Mouse (Mus musculus) stomach, postnatal 0 days (tissue): Measurements from ENCODE around the gene Ttyh2. TPM values are rescaled to one million over a fixed set of nuclear protein-coding genes. Genes with fewer than 3 reads are reported as not detected.

Experiments used
- ATAC-seq: fragments of 200-750 bp; cut with Nextera tagmentation; 2 replicates; pipeline ENCODE4 v1.8.0; 2017; ENCODE audit not compliant: low FRiP score, low TSS enrichment
- DNase-seq: peaks from one replicate; pipeline ENCODE4 v3.0.0-alpha.2; 2016; ENCODE audit warnings: low spot score
- H3K27ac ChIP-seq: fragments of 300-500 bp; sonication (generic); replicated peaks from 2 replicates; pipeline ENCODE4 v1.5.1; 2014; ENCODE audit warnings: mild to moderate bottlenecking, control low read depth
- H3K27me3 ChIP-seq: fragments of 300-500 bp; sonication (generic); 2 replicates; pipeline ENCODE4 v1.6.1; 2014; ENCODE audit warnings: low read length; ENCODE audit not compliant: control insufficient read depth, insufficient read depth
- H3K36me3 ChIP-seq: fragments of 300-500 bp; sonication (generic); 2 replicates; pipeline ENCODE4 v1.6.1; 2014; ENCODE audit warnings: low read length, mixed read lengths; ENCODE audit not compliant: control insufficient read depth, insufficient read depth
- H3K4me1 ChIP-seq: fragments of 300-500 bp; sonication (generic); replicated peaks from 2 replicates; pipeline ENCODE4 v1.6.1; 2014; ENCODE audit warnings: antibody characterized with exemption; ENCODE audit not compliant: control insufficient read depth, insufficient read depth
- H3K4me2 ChIP-seq: fragments of 300-500 bp; sonication (generic); replicated peaks from 2 replicates; pipeline ENCODE4 v1.6.1; 2014; ENCODE audit warnings: low read depth, mild to moderate bottlenecking, control low read depth, moderate library complexity
- H3K4me3 ChIP-seq: fragments of 300-500 bp; sonication (generic); 2 replicates; pipeline ENCODE4 v1.5.1; 2014; ENCODE audit warnings: low read depth, low read length, control low read depth
- H3K9ac ChIP-seq: fragments of 300-500 bp; sonication (generic); 2 replicates; pipeline ENCODE4 v1.6.1; 2014; ENCODE audit warnings: mild to moderate bottlenecking, low read length, control low read depth, mixed read lengths
- H3K9me3 ChIP-seq: fragments of 300-500 bp; sonication (generic); 2 replicates; pipeline ENCODE4 v1.6.1; 2016; ENCODE audit warnings: low read length; ENCODE audit not compliant: control insufficient read depth
- CTCF ChIP-seq: IDR thresholded peaks from 2 replicates; pipeline ENCODE4 v1.5.1; 2016; ENCODE audit warnings: antibody characterized with exemption, low read depth, mild to moderate bottlenecking, moderate library complexity
- EP300 ChIP-seq: optimal IDR thresholded peaks from 2 replicates; pipeline ENCODE3; 2016; ENCODE audit warnings: antibody characterized with exemption
- WGBS: fragments of 180-500 bp; shearing (Covaris S2); extraction: QIAGEN DNeasy Blood & Tissue Kit; methylation state at CpG from one replicate; pipeline ENCODE4 v1.1.7; 2014; 5-methylcytosine and 5-hydroxymethylcytosine counted together
- polyA plus RNA-seq: library from polyadenylated mRNA; unstranded; fragments of >200 nt; fragmentation: Nextera tagmentation; extraction: Ambion mirVana; gene quantifications from 2 replicates; pipeline ENCODE4 v1.2.1, GENCODE M21; 2015

Gene Ttyh2
- polyA plus RNA-seq, 1 experiment from 2014 or later = 12.5 TPM

DNA sequence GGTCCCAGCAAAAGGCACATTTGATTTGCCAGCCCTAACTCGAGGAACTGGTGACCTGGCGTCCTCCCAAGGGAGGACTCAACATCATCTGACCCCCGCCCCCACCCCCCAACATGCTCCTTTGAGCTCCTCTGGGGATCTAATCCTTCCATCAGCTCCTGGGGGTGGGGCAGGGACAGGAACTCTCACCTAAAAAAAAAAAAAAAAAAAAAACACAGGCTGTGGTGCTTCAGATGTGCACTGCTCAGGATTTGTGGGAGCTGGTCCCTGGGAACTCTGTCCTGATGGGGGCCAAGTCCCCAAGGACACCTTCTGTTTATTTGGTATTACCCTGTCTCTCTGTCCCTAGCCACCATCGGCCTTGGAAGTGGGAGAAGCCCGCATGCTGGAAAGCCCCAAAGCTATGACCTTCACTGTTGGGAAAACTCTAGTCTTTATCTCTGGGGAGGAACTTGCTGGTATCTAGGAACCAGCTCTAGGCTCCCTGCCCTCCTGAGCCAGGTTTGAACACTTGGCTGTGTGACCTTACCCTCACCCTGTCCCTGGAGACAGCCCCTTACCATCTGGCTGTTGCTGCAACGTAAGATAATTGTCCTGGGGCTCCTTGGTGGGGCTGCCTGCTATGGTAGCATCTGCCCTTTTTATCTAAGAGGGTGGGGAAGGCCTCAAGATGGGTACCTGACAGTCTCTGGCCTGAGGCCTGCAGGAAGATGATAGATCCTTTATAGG lies 16.4 kb downstream of the Ttyh2 start:
- Histone ChIP-seq H3K9ac (no peak overlapping the region), H3K9me3 (no peaks in the 10 kb centered on the region), H3K27ac (no peak overlapping the region), H3K27me3 (no peaks in the 10 kb centered on the region), H3K4me3 (no peak overlapping the region), H3K4me1 (no peaks in the 10 kb centered on the region), H3K4me2 (no peak overlapping the region), H3K36me3 (no peaks in the 10 kb centered on the region)
- ATAC-seq (no peak), DNase-seq (no peak)
- 60% methylated on average over 6 of the region's 6 CpGs for WGBS
- TF ChIP-seq EP300 (no peak), CTCF (no peak)

DNA sequence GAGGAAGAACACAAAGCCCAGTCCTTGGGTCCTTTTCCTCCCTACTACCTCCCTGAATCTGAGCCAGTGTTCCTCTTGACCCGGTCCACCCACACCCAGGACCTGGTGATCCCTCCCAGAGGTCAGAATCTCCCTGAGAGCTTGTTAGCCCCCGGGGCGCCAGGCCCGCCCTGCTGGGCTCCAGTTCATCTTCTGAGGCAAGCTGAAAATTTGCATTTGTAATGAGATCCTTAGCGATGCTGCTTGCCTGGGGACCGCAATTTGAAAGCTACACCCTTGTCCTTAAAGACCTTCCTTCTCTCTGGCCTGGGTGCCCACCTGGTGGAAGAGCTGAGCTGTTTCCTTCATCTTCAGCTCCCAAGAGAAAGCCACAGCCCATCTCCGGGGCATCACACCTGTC lies 17.4 kb downstream of the Ttyh2 start:
- 60% methylated on average over 7 of the region's 7 CpGs for WGBS
- no peak overlapping the region for H3K4me3 ChIP-seq
- no peak overlapping the region for H3K9ac ChIP-seq
- no peak overlapping the region for H3K27ac ChIP-seq
- no peak for DNase-seq
- no peak overlapping the region for H3K4me2 ChIP-seq
- H3K4me1 ChIP-seq = no peaks in the 10 kb centered on the region
- TF ChIP-seq EP300 = no peak
- no peak for TF ChIP-seq CTCF
- no peaks in the 10 kb centered on the region for H3K9me3 ChIP-seq
- H3K27me3 ChIP-seq = no peaks in the 10 kb centered on the region
- no peak for ATAC-seq
- H3K36me3 ChIP-seq = no peaks in the 10 kb centered on the region; the same call in 1 of the 2 replicates

DNA sequence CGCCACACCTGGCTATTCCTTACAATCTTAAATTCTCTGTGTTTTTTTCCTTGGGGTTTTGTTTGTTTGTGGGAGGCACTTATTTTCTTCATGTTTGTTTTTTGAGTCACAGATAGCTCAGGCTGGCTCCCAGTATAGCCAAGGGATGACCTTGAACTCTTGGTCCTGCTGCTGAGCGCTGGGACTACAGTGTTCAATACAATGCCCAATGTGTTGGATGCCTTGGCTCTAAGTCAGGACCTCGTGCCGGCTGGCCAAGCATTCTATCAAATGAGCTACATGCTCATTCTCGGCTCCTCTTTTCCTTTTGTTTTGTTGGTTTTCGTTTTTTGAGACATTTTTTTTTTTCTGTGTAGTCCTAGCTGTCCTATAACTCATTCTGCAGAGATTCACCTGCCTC lies 18.2 kb downstream of the Ttyh2 start:
- TF ChIP-seq EP300 = no peak
- no peak for TF ChIP-seq CTCF
- no peak overlapping the region for H3K4me2 ChIP-seq
- H3K9me3 ChIP-seq = no peaks in the 10 kb centered on the region
- WGBS = 88% methylated on average over 6 of the region's 6 CpGs
- no peak overlapping the region for H3K27ac ChIP-seq
- H3K9ac ChIP-seq = no peak overlapping the region
- H3K4me1 ChIP-seq = no peaks in the 10 kb centered on the region
- no peak overlapping the region for H3K4me3 ChIP-seq
- ATAC-seq (no peak), DNase-seq (no peak)
- H3K36me3 ChIP-seq = no peaks in the 10 kb centered on the region; the same call in 1 of the 2 replicates
- H3K27me3 ChIP-seq = no peaks in the 10 kb centered on the region

DNA sequence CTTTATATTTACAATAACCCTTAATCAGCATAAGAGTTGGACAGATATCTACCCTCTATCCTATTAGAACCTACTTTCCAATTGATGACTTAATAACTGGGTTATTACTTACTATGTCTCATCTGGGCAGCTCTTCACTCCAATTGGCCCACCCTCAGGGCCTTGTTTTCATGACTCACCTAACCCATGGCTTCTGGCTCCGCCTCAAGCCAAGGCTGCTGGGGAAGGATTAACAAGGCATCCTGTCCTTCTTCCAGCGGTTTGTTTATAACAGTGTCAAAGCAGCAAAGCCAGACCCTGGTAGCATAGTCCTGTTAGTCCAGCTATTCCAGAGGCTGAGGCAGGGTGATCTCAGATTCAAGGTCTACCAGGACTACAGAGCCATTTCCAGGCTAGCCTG lies 19.2 kb downstream of the Ttyh2 start:
- Histone ChIP-seq H3K4me3 (no peak overlapping the region), H3K4me2 (no peak overlapping the region), H3K9me3 (no peaks in the 10 kb centered on the region), H3K27me3 (no peaks in the 10 kb centered on the region), H3K27ac (no peak overlapping the region), H3K9ac (no peak overlapping the region), H3K4me1 (no peaks in the 10 kb centered on the region), H3K36me3 (no peaks in the 10 kb centered on the region; the same call in 1 of the 2 replicates)
- ATAC-seq (no peak), DNase-seq (no peak)
- TF ChIP-seq EP300 = no peak
- no peak for TF ChIP-seq CTCF
- 66% methylated on average over 2 of the region's 2 CpGs for WGBS

DNA sequence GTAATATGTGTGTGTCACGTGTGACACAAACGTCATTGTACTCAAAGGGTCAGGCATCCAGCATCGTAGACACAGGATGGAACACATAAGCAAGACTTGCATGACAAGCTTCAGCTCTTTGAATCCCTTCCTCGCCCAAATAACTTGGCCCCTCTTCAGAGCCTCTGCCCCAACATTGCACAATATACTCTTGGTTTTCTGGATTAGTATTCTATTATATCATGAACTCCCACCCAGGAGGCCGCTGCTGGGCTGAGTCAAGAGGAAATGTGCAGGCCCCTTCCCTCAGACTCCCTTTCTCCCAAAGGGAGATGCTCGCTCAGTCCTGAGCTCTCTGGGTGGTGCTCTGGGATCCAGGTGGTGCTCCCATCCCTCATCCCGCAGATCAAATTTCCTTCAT lies 23.3 kb downstream of the Ttyh2 start:
- Histone ChIP-seq H3K9me3 (no peaks in the 10 kb centered on the region), H3K27ac (no peak overlapping the region), H3K4me2 (no peak overlapping the region), H3K9ac (no peak overlapping the region), H3K4me1 (no peaks in the 10 kb centered on the region), H3K36me3 (no peaks in the 10 kb centered on the region; the same call in 1 of the 2 replicates), H3K4me3 (no peak overlapping the region), H3K27me3 (no peaks in the 10 kb centered on the region)
- WGBS = 73% methylated on average over 7 of the region's 7 CpGs
- peak; percentile 27; the same call in 1 of the 2 replicates for ATAC-seq
- no peak for TF ChIP-seq CTCF
- no peak for DNase-seq

DNA sequence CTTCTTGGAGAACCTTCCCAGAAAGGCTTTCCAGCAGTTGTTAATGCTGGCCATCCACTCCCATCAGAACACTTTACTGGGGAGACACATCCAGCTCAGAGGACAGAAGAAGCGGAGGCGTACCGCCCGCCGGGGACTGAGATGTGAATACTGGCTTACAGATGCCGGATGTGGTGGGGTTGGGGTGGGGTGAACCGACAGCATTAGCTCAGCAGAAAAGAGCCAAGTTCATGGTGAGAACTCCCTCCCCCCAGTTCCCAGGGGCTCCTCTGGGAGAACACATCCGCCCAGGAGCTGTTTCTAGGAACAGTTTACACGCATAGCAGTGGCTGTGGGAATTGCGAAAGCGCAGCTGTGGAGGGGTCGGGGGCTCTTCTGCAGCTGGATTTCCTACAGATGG lies 24.3 kb downstream of the Ttyh2 start:
- Histone ChIP-seq H3K9me3 (no peaks in the 10 kb centered on the region), H3K27me3 (no peaks in the 10 kb centered on the region), H3K4me2 (no peak overlapping the region), H3K4me3 (no peak overlapping the region), H3K4me1 (no peaks in the 10 kb centered on the region), H3K36me3 (no peaks in the 10 kb centered on the region; the same call in 1 of the 2 replicates), H3K27ac (0 out of 2 replicates have a peak overlapping the region, but pooled peaks have one; percentile 13), H3K9ac (no peak overlapping the region)
- TF ChIP-seq EP300 (no peak), CTCF (no peak)
- 64% methylated on average over 12 of the region's 12 CpGs for WGBS
- peak; percentile 76; the same call in 1 of the 2 replicates for ATAC-seq
- no peak for DNase-seq
